Mouse (Mus musculus) stomach, postnatal 0 days (tissue): ENCODE data around the gene Cars. TPM values are rescaled to one million over a fixed set of nuclear protein-coding genes. Genes with fewer than 3 reads are reported as not detected.

Experiments used
- ATAC-seq: fragments of 200-750 bp; cut with Nextera tagmentation; 2 replicates; pipeline ENCODE4 v1.8.0; 2017; ENCODE audit not compliant: low FRiP score, low TSS enrichment
- DNase-seq: peaks from one replicate; pipeline ENCODE4 v3.0.0-alpha.2; 2016; ENCODE audit warnings: low spot score
- H3K27ac ChIP-seq: fragments of 300-500 bp; sonication (generic); replicated peaks from 2 replicates; pipeline ENCODE4 v1.5.1; 2014; ENCODE audit warnings: mild to moderate bottlenecking, control low read depth
- H3K27me3 ChIP-seq: fragments of 300-500 bp; sonication (generic); 2 replicates; pipeline ENCODE4 v1.6.1; 2014; ENCODE audit warnings: low read length; ENCODE audit not compliant: control insufficient read depth, insufficient read depth
- H3K36me3 ChIP-seq: fragments of 300-500 bp; sonication (generic); 2 replicates; pipeline ENCODE4 v1.6.1; 2014; ENCODE audit warnings: low read length, mixed read lengths; ENCODE audit not compliant: control insufficient read depth, insufficient read depth
- H3K4me1 ChIP-seq: fragments of 300-500 bp; sonication (generic); replicated peaks from 2 replicates; pipeline ENCODE4 v1.6.1; 2014; ENCODE audit warnings: antibody characterized with exemption; ENCODE audit not compliant: control insufficient read depth, insufficient read depth
- H3K4me2 ChIP-seq: fragments of 300-500 bp; sonication (generic); replicated peaks from 2 replicates; pipeline ENCODE4 v1.6.1; 2014; ENCODE audit warnings: low read depth, mild to moderate bottlenecking, control low read depth, moderate library complexity
- H3K4me3 ChIP-seq: fragments of 300-500 bp; sonication (generic); 2 replicates; pipeline ENCODE4 v1.5.1; 2014; ENCODE audit warnings: low read depth, low read length, control low read depth
- H3K9ac ChIP-seq: fragments of 300-500 bp; sonication (generic); 2 replicates; pipeline ENCODE4 v1.6.1; 2014; ENCODE audit warnings: mild to moderate bottlenecking, low read length, control low read depth, mixed read lengths
- H3K9me3 ChIP-seq: fragments of 300-500 bp; sonication (generic); 2 replicates; pipeline ENCODE4 v1.6.1; 2016; ENCODE audit warnings: low read length; ENCODE audit not compliant: control insufficient read depth
- CTCF ChIP-seq: IDR thresholded peaks from 2 replicates; pipeline ENCODE4 v1.5.1; 2016; ENCODE audit warnings: antibody characterized with exemption, low read depth, mild to moderate bottlenecking, moderate library complexity
- EP300 ChIP-seq: optimal IDR thresholded peaks from 2 replicates; pipeline ENCODE3; 2016; ENCODE audit warnings: antibody characterized with exemption
- WGBS: fragments of 180-500 bp; shearing (Covaris S2); extraction: QIAGEN DNeasy Blood & Tissue Kit; methylation state at CpG from one replicate; pipeline ENCODE4 v1.1.7; 2014; 5-methylcytosine and 5-hydroxymethylcytosine counted together
- polyA plus RNA-seq: library from polyadenylated mRNA; unstranded; fragments of >200 nt; fragmentation: Nextera tagmentation; extraction: Ambion mirVana; gene quantifications from 2 replicates; pipeline ENCODE4 v1.2.1, GENCODE M21; 2015

The Cars gene
- polyA plus RNA-seq, 1 experiment from 2014 or later, result 45.5 TPM

GRCm38 (mm10) chr7:143556964-143557610 is 42.8 kb downstream of the Cars start:
- DNase-seq (peak; percentile 38), ATAC-seq (peak; percentile 18; the same call in 1 of the 2 replicates)
- Histone ChIP-seq H3K27me3 (no peaks in the 10 kb centered on the region), H3K36me3 (peaks cover 30% of the 10 kb centered on the region), H3K9ac (no peak overlapping the region), H3K9me3 (no peaks in the 10 kb centered on the region), H3K4me1 (no peaks in the 10 kb centered on the region), H3K27ac (no peak overlapping the region), H3K4me2 (no peak overlapping the region), H3K4me3 (no peak overlapping the region)
- no peak for TF ChIP-seq EP300
- TF ChIP-seq CTCF, result no peak
- 66% methylated on average over 8 of the region's 8 CpGs for WGBS

- no peaks in the 10 kb centered on the region for H3K27me3 ChIP-seq
- 23% methylated on average over 2 of the region's 2 CpGs for WGBS
- peak overlapping the region; percentile 70 for H3K9ac ChIP-seq
- DNase-seq (no peak), ATAC-seq (0 out of 2 replicates have a peak, but pooled peaks have one; percentile 1)
- TF ChIP-seq EP300, result no peak
- no peak for TF ChIP-seq CTCF
- peak overlapping the region; percentile 75 for H3K4me2 ChIP-seq
- peak overlapping the region; percentile 86 for H3K27ac ChIP-seq
- H3K4me3 ChIP-seq, result peak overlapping the region; percentile 94
- H3K9me3 ChIP-seq, result no peaks in the 10 kb centered on the region
- no peaks in the 10 kb centered on the region for H3K36me3 ChIP-seq
- 0 out of 2 replicates have a peak, but pooled peaks cover 2% of the 10 kb centered on the region for H3K4me1 ChIP-seq
Measured at GRCm38 (mm10) chr7:143549588-143550220, 50.2 kb downstream of the Cars start.

GRCm38 (mm10) chr7:143548976-143549457 is 50.9 kb downstream of the Cars start, which contains the start of gene Nap1l4:
Nap1l4 (minus strand) TSS chr7:143549106.
- Histone ChIP-seq H3K27ac (peak within 1 kb of the TSS; percentile 97), H3K9me3 (no peaks in the 10 kb centered on the region), H3K4me3 (peak within 1 kb of the TSS; percentile 94), H3K27me3 (no peaks in the 10 kb centered on the region), H3K36me3 (no peaks in the 10 kb centered on the region), H3K4me1 (0 out of 2 replicates have a peak, but pooled peaks cover 2% of the 10 kb centered on the region), H3K4me2 (peak within 1 kb of the TSS; percentile 75), H3K9ac (peak within 1 kb of the TSS; percentile 90)
- TF ChIP-seq CTCF (peak; percentile 9; the same call in 1 of the 2 replicates), EP300 (no peak)
- DNase-seq (peak; percentile 98), ATAC-seq (peak; percentile 99)
- WGBS, result under 1% methylated on average over 39 of the region's 43 CpGs

- Histone ChIP-seq H3K4me1 (0 out of 2 replicates have a peak, but pooled peaks cover 2% of the 10 kb centered on the region), H3K36me3 (no peaks in the 10 kb centered on the region), H3K27ac (peak overlapping the region; percentile 97), H3K4me2 (peak overlapping the region; percentile 75), H3K9ac (peak overlapping the region; percentile 90), H3K27me3 (no peaks in the 10 kb centered on the region), H3K4me3 (peak overlapping the region; percentile 94), H3K9me3 (no peaks in the 10 kb centered on the region)
- TF ChIP-seq EP300, result no peak
- no peak for TF ChIP-seq CTCF
- WGBS, result under 1% methylated on average over 42 of the region's 63 CpGs
- ATAC-seq (peak; percentile 86), DNase-seq (no peak)
Measured at GRCm38 (mm10) chr7:143548231-143548961, 51.5 kb downstream of the Cars start.

- ATAC-seq (no peak), DNase-seq (no peak)
- Histone ChIP-seq H3K4me2 (no peak overlapping the region), H3K36me3 (no peaks in the 10 kb centered on the region), H3K9me3 (no peaks in the 10 kb centered on the region), H3K4me3 (no peak overlapping the region), H3K27ac (no peak overlapping the region), H3K4me1 (0 out of 2 replicates have a peak, but pooled peaks cover 2% of the 10 kb centered on the region), H3K27me3 (no peaks in the 10 kb centered on the region), H3K9ac (no peak overlapping the region)
- 21% methylated on average over 2 of the region's 2 CpGs for WGBS
- TF ChIP-seq EP300 (no peak), CTCF (no peak)
Measured at GRCm38 (mm10) chr7:143546554-143546953, 53.3 kb downstream of the Cars start.
